Mouse (Mus musculus) liver, embryonic 14.5 days (tissue): ENCODE data around the gene Sohlh2.

Source experiments
- CTCF ChIP-seq: IDR thresholded peaks from 2 replicates; pipeline ENCODE4 v1.5.1; 2016; ENCODE audit warnings: antibody characterized with exemption, low read depth, control low read depth
- EP300 ChIP-seq: IDR thresholded peaks from 2 replicates; pipeline ENCODE4 v1.6.1; 2016; ENCODE audit warnings: antibody characterized with exemption, low read depth

DNA sequence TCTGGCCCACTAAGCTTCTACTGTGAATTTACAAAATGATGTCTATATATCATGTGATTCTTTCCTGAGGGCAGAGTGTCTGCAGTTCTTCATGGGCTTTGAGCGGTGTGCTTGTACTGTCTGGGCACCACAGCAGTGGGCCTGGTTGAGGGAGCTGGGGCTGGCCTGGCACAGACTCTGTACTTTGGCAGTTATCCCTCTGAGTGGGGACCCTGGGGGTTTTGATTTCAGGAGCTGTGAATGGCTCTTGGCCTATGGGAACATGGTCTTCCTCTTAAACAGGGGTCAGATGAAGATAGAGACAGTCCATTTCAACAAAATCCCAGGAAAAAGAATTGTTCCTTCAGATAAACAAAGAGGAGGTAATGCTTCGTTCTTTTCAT, 14.5 kb downstream of the Sohlh2 start:
- TF ChIP-seq CTCF (no peak), EP300 (no peak)
